Mouse (Mus musculus) gonadal fat pad, adult 2 months (tissue): ENCODE data around the gene Fcrls. TPM values are rescaled to one million over a fixed set of nuclear protein-coding genes. Genes with fewer than 3 reads are reported as not detected.

Source experiments
- DNase-seq: peaks from one replicate; pipeline ENCODE4 v3.0.0-alpha.2; 2012; ENCODE audit warnings: low read depth
- polyA plus RNA-seq: library from polyadenylated mRNA; depleted of rRNA; stranded (reverse); fragments of >200 nt; gene quantifications from 2 replicates; pipeline ENCODE4 v1.2.3, GENCODE M21; 2012; rRNA removed

Fcrls gene
- 10.0 and 11.0 TPM in 2 replicates for polyA plus RNA-seq

GRCm38 (mm10) chr3:87263436-87263835, at the start of gene Fcrls:
Gene Fcrls, minus strand, starts transcription at chr3:87263738.
- DNase-seq: no peak

DNA sequence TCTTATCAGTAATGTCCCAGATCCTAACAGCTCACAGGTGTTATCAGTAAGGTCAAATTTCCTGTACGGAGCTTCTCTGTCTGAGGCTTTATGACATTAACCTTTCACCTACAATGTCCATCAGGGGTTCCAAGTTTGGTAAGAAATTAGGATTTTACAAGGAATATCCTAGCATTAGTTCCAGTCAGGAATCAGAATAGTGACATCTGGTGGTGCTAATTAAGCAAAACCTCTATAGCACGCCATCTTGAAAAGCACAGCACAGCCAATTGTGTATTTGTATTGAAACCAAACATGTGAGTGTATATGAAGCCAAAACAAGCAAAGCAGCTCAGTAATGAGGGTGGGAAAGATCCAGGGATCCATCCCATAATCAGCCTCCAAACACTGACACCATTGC, 46.4 kb upstream of the Fcrls start:
- DNase-seq: no peak

- no peak for DNase-seq
Observed at GRCm38 (mm10) chr3:87299901-87300300, 36.4 kb upstream of the Fcrls start.

DNA sequence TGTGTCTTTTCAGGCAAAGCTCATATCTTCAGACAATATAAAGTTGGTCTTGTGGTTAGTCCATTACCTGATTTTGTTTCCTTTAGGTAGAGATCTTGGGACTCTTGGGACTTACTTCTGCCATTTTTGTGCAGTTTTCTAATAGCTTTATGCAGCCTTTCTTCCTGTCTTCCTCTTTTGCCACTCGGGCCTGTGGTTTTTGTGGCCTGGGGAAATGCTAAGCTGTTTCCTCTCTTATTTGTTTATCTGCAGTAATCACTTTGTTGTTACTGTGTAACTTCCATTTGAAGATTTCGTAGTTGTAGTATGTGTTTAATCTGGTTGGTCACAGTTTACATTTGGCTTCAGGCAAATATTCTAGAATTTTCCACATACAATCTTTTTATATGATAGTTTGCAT, 10.8 kb upstream of the Fcrls start:
- no peak for DNase-seq

- DNase-seq: no peak
Observed at GRCm38 (mm10) chr3:87266581-87266980, 3.0 kb upstream of the Fcrls start.

GRCm38 (mm10) chr3:87255239-87255638, 8.3 kb downstream of the Fcrls start:
- no peak for DNase-seq

DNA sequence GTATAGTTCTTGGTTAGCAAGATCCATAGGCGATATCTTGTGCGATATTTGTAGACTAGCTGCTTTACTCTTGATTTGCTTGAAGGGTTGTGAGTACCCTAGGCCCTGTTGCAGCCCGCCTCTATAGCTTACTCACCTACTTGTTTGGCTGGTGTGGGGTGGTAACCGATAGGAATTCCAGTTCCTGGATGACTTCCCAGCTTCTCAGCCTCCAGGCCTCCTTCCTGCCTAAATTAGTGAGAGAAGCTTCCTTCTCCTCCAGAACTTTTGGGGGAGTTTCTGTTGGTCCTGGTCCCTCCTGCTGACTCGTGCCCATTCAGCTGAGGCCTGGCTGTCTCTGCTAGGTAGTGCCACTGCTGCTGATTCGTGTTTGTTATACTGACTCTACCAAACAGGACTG, 14.0 kb downstream of the Fcrls start:
- DNase-seq: no peak

DNA sequence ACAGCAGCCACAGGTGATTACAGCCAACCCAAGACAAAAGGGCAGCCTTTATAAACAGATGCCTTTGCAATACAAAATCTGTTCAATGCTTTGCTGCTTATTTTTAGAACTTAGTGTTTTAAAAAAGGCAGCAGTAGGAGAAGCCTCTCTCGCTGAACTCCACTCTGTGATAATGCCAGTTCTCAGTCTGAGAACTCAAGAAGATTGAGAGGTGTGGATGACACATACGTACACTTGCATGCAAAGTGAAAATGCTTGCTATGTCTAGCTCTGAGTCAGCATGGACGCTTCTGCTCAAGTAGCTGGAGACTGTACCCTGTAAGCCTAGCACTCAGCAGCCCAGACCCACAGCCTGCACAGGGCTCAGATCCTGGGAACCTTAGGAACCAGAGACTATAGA, 16.2 kb downstream of the Fcrls start:
- DNase-seq: no peak

DNA sequence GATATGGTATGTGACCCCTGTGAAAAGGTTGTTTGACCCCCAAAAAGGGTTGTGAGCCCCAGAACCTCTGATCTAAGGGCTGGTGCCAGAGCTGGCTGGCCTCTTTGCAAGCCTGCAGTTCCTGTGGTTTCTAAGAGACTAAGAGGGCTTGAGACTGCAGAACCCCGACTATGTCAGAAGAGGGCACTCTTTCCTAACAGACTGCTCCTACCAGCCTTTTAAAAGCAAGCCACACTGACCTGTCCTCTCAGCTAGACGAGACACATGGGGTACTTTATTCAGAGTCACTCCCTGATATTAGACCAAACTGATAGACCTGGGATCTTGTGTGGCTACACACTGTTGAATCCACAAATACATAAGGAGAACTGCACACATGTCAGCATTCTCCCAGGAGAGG, 19.9 kb downstream of the Fcrls start:
- DNase-seq: no peak

DNA sequence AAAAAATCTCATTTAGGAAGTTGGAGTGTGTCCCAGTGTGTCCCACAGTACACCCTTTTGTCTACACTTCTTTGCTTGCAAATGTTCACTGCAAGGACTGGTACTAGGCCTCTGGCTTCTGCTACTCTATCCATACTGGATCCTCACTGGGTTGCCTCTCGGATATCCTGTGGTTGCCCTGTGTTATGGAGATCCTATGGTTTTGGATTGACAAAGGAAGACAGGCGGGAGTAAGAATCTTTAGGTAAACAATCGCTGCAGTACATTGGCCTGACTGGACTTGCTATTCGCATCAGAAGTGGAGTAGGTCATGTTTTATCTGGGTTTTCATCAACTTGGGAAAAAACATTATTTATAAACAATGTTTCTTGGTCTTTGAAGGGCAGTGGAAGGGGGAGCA, 22.6 kb downstream of the Fcrls start:
- no peak for DNase-seq

DNA sequence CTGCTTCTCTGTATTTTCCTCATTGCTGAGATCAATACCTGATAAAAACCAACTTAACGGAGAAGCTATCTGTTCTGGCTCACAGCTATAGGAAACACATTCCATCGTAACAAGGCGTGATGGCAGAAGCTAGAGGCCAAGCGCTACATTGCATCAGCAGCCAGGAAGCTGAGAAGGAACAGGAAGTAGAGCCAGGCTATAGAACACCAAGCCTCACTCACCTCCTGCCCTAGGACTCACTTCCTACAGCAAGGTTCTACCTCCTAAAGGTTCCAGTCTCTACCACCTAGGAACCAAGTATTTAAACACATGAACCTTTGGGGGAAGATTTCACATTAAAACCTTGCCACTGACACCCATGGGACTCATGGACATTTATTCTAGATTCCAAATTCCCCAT, 39.9 kb downstream of the Fcrls start:
- no peak for DNase-seq

- no peak for DNase-seq
Observed at GRCm38 (mm10) chr3:87222346-87222745, 41.2 kb downstream of the Fcrls start.

- DNase-seq: no peak
Observed at GRCm38 (mm10) chr3:87215176-87215575, 48.4 kb downstream of the Fcrls start.

- DNase-seq: no peak
Observed at GRCm38 (mm10) chr3:87214221-87214864, 49.2 kb downstream of the Fcrls start.

DNA sequence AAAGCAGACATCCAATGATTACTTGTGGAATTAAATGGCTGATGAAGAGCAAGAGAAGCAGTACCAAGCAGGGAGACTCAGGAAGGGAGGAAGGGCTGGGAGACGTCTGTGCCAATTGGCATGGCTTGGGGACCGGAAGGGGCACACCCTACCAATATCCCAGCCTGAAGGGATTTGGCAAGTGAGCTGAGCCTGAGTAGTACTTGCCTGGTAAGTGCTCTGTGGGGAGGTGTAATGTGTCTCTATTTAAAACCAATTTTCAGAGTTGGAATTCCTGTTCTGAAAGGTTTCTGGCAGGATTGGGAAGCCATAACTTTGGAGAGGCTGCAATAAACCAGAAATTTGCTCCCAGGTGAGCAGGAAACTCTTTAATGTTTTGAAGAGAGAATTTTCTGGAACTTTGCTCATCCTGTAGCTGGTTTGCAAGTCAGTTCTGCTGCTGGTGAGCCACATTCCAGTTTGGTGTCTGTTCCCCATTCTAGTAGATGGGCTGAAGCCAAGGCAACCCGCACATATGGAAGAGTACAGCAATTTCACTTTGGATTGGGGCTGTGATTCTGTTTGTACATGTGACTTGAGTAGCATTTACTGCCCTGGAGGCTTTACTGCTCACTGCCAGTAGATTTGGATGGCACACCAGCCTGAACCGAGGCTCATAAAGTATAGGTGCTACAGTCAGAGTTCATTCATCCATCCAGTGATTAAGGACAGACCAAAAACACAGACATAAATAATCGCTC, 57.0 kb downstream of the Fcrls start:
- no peak for DNase-seq

Other genes with a start within 250 kb of the Fcrls start
- gene Kirrel, start 89.0 kb downstream of the Fcrls start, polyA plus RNA-seq: 14.4 and 19.6 TPM in 2 replicates
- 1.8 and 1.9 TPM in 2 replicates for gene Cd5l, start 94.1 kb upstream of the Fcrls start, polyA plus RNA-seq
- 0.76 and 1.1 TPM in 2 replicates for gene Fcrl1, start 112.6 kb upstream of the Fcrls start, polyA plus RNA-seq
- gene Fcrl5, start 172.0 kb upstream of the Fcrls start, polyA plus RNA-seq: 0.06 and 0.07 TPM in 2 replicates